In the genomic region with DNA sequence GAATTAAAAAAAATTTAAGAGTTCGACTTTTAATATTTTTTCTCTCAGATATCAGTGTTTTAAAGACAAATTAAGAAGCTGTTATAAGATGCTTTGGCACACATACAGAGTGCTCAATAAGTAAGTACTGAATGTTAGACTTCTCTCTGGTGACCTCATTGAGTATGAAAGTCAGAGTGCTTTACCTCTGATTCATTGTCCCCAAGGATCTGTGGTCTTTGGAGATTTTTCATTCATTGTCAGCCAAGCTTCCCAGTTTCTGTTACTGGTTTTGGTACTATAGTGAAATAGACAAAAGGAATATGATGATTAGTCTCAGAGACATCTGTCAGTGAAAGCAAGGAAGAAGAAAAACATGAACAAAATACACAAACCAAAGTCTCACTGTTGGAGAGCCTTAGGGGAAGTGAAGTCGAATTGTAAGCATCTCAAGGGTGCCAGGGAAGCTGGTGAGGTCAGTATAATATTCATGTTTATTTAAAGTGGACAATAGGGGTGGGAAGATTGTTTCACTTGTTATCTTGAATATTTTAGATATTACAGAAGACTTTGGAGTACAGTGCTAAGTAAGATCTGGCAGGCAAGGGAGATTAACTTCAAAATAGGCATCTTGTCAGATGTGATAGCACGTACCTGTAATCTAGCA, we compare ENCODE assay signal across 30 mouse cellular contexts. TPM values are rescaled to one million over a fixed set of nuclear protein-coding genes. Genes with fewer than 3 reads are reported as not detected.
DNase-seq lines count a peak whose midpoint lies in the region; ATAC-seq and TF ChIP-seq lines count a peak whose summit lies in the region.
"Had no signal": no experiment of that assay in that cellular context is flagged by ENCODE, and none has a peak within 500 bp of the region (broad histone marks: within the 10 kb centered on the region; RNA-seq: fewer than 3 reads in every experiment).

No protein-coding gene starts in this region.

- no peak for TF ChIP-seq CTCF in CH12.LX (conservative IDR thresholded peaks at IDR 0.05 in 1 of 2, IDR thresholded peaks at IDR 0.05 in 1 of 2; ENCODE audit: low read depth in 2 of 2, low read length in 2 of 2)
- no peak for TF ChIP-seq CTCF in embryonic fibroblast, embryonic 13.5 days (IDR thresholded peaks at IDR 0.05; ENCODE audit: borderline replicate concordance, insufficient read depth, low read length)

- no peaks in the 10 kb centered on the region for H3K27me3 ChIP-seq in heart, embryonic 12.5 days (replicated peaks)
- H3K27me3 ChIP-seq in CH12.LX (replicated peaks): no peaks in the 10 kb centered on the region
- H3K27me3 ChIP-seq: embryonic facial prominence, embryonic 12.5 days; heart, embryonic 13.5 days; kidney, embryonic 15.5 days; midbrain, embryonic 15.5 days; neural tube, embryonic 12.5 days had no signal

- dilution Hi-C loops in CH12.LX (cut with MboI; ENCODE audit: extremely low pct_ligation_motif_present, extremely low pct_unique_long_range_greater_than_20kb, low sequenced_read_pairs): no loop called here

- peak; percentile 41 for DNase-seq in heart, adult 8-10 months (ENCODE audit: low spot score)
- DNase-seq in 3134 (ENCODE audit: extremely low read depth, insufficient read length, low spot score) (peak; percentile 63), CH12.LX (ENCODE audit: extremely low read depth) (peak; percentile 26)
- DNase-seq in embryo, embryonic 10.5 days (ENCODE audit: low spot score): no peak
- DNase-seq in urinary bladder, adult 18-20 months (ENCODE audit: low spot score in 2 of 2): no peak
- DNase-seq: adrenal gland, postnatal 10 days; cerebellum, adult 9-10 months; cerebellum, postnatal 36 days; embryo, embryonic 11 days; gastrocnemius, postnatal 14 days; heart, postnatal 14 days; kidney, adult 18-20 months; kidney, postnatal 25 days; liver; lung, adult 2 months; thymus, adult 2 months; thymus, postnatal 4 days had no signal

- H3K4me2 ChIP-seq in heart, embryonic 12.5 days: no peak overlapping the region
- H3K4me2 ChIP-seq in CH12.LX (ENCODE audit: insufficient read depth, low read depth, poor library complexity, severe bottlenecking): peak overlapping the region; percentile 71
- H3K4me2 ChIP-seq: embryonic facial prominence, embryonic 12.5 days; heart, embryonic 13.5 days; kidney, embryonic 15.5 days; midbrain, embryonic 15.5 days; neural tube, embryonic 12.5 days had no signal

- in situ Hi-C loops in CH12.LX (cut with MboI; ENCODE audit: low pct_ligation_motif_present, low pct_unique_long_range_greater_than_20kb, low sequenced_read_pairs): loop anchor here (10.0 kb wide), 1 partner anchor 58 kb away; a partner anchor contains a TSS

- no peak for TF ChIP-seq POLR2A in CH12.LX (IDR thresholded peaks at IDR 0.05; ENCODE audit: low read depth, low read length)
- no peak for TF ChIP-seq POLR2A in embryonic fibroblast, embryonic 13.5 days (IDR thresholded peaks at IDR 0.05; ENCODE audit: low read depth, low read length)

- WGBS in heart, embryonic 12.5 days: 51% methylated on average over 3 of the region's 3 CpGs

- no peaks in the 10 kb centered on the region for H3K9me3 ChIP-seq in heart, embryonic 12.5 days (replicated peaks)
- H3K9me3 ChIP-seq in CH12.LX (replicated peaks; ENCODE audit: low read length): no peaks in the 10 kb centered on the region
- H3K9me3 ChIP-seq: embryonic facial prominence, embryonic 12.5 days; G1E; heart, embryonic 13.5 days; kidney, embryonic 15.5 days; midbrain, embryonic 10.5 days; midbrain, embryonic 15.5 days; neural tube, embryonic 12.5 days had no signal

- peaks cover 10% of the 10 kb centered on the region; the same call in 1 of the 2 replicates for H3K79me2 ChIP-seq in CH12.LX (replicated peaks; ENCODE audit: control insufficient read depth, extremely low read depth, insufficient read depth, poor library complexity, severe bottlenecking)

- H3K27ac ChIP-seq in heart, embryonic 12.5 days (ENCODE audit: poor library complexity, severe bottlenecking): no peak overlapping the region
- H3K27ac ChIP-seq in CH12.LX (ENCODE audit: insufficient read depth, low read depth): no peak overlapping the region
- H3K27ac ChIP-seq in embryonic fibroblast, embryonic 13.5 days (ENCODE audit: insufficient read depth, low read length): peak overlapping the region; percentile 57
- H3K27ac ChIP-seq: embryonic facial prominence, embryonic 12.5 days; heart, embryonic 13.5 days; kidney, embryonic 15.5 days; liver, embryonic 14.5 days; midbrain, embryonic 10.5 days; midbrain, embryonic 15.5 days; neural tube, embryonic 12.5 days had no signal

- no peak for ATAC-seq in heart, embryonic 12.5 days (ENCODE audit: insufficient number of reproducible peaks, low FRiP score)
- ATAC-seq: activated CD4-positive, CD25-positive, alpha-beta regulatory T cell, adult 4 months; forebrain, embryonic 16.5 days; hindbrain, embryonic 16.5 days; midbrain, embryonic 15.5 days had no signal

- H3K9ac ChIP-seq in heart, embryonic 12.5 days: no peak overlapping the region
- H3K9ac ChIP-seq in CH12.LX (ENCODE audit: insufficient read depth, low read depth): peak overlapping the region; percentile 30; the same call in 1 of the 2 replicates
- H3K9ac ChIP-seq: embryonic facial prominence, embryonic 12.5 days; heart, embryonic 13.5 days; kidney, embryonic 15.5 days; liver, embryonic 14.5 days; midbrain, embryonic 15.5 days; neural tube, embryonic 12.5 days had no signal

- H3K4me3 ChIP-seq in heart, embryonic 12.5 days: no peak overlapping the region
- H3K4me3 ChIP-seq in CH12.LX (replicated peaks in 1 of 3; ENCODE audit: low read depth in 2 of 3, low read length in 2 of 3, poor library complexity in 1 of 3): no peak overlapping the region
- no peak overlapping the region for H3K4me3 ChIP-seq in embryonic fibroblast, embryonic 13.5 days (ENCODE audit: insufficient read depth, low read length)
- H3K4me3 ChIP-seq: embryonic facial prominence, embryonic 12.5 days; heart, embryonic 13.5 days; kidney, embryonic 15.5 days; midbrain, embryonic 10.5 days; midbrain, embryonic 15.5 days; neural tube, embryonic 12.5 days had no signal

- no peak for TF ChIP-seq EP300 in CH12.LX (IDR thresholded peaks at IDR 0.05; ENCODE audit: low read length)

- no peaks in the 10 kb centered on the region for H3K36me3 ChIP-seq in heart, embryonic 12.5 days
- H3K36me3 ChIP-seq in CH12.LX (replicated peaks in 1 of 2; ENCODE audit: control insufficient read depth in 1 of 2, insufficient read depth in 1 of 2, low read length in 1 of 2): no peaks in the 10 kb centered on the region
- H3K36me3 ChIP-seq: embryonic facial prominence, embryonic 12.5 days; heart, embryonic 13.5 days; kidney, embryonic 15.5 days; midbrain, embryonic 10.5 days; midbrain, embryonic 15.5 days; neural tube, embryonic 12.5 days had no signal

- H3K4me1 ChIP-seq in heart, embryonic 12.5 days (replicated peaks): peaks cover 9% of the 10 kb centered on the region
- H3K4me1 ChIP-seq in CH12.LX (ENCODE audit: control insufficient read depth in 1 of 2, insufficient read depth in 2 of 2): peaks cover 15 to 53% of the 10 kb centered on the region in 2 experiments
- peaks cover 10% of the 10 kb centered on the region for H3K4me1 ChIP-seq in embryonic fibroblast, embryonic 13.5 days (ENCODE audit: control insufficient read depth, insufficient read depth, low read length)
- H3K4me1 ChIP-seq: embryonic facial prominence, embryonic 12.5 days; midbrain, embryonic 10.5 days; midbrain, embryonic 15.5 days; neural tube, embryonic 12.5 days had no signal

- TF ChIP-seq RAD21 in CH12.LX (IDR thresholded peaks at IDR 0.05; ENCODE audit: low read depth, low read length): no peak

TF ChIP-seq in CH12.LX, 34 proteins besides CTCF, POLR2A, EP300 and RAD21 (continues in another document):
- TF ChIP-seq RCOR1 (conservative IDR thresholded peaks at IDR 0.05; ENCODE audit: low read depth, low read length) (no peak), MAZ (IDR thresholded peaks at IDR 0.05; ENCODE audit: low read depth, low read length) (no peak), TCF12 (IDR thresholded peaks at IDR 0.05; ENCODE audit: low read depth, low read length) (no peak), MEF2A (IDR thresholded peaks at IDR 0.05; ENCODE audit: borderline replicate concordance, low read depth, low read length) (0 out of 2 replicates have a peak, but pooled peaks have one; percentile 22), PAX5 (IDR thresholded peaks at IDR 0.05; ENCODE audit: low read length) (no peak), CHD1 (IDR thresholded peaks at IDR 0.05; ENCODE audit: low read depth, low read length) (no peak), MAX (IDR thresholded peaks at IDR 0.05; ENCODE audit: low read length) (no peak), GABPA (IDR thresholded peaks at IDR 0.05; ENCODE audit: insufficient replicate concordance, low read depth, low read length) (no peak), HCFC1 (IDR thresholded peaks at IDR 0.05; ENCODE audit: low read depth, low read length) (no peak), SMC3 (IDR thresholded peaks at IDR 0.05; ENCODE audit: low read depth, low read length) (no peak), ZNF384 (IDR thresholded peaks at IDR 0.05; ENCODE audit: low read depth, low read length) (no peak), BHLHE40 (IDR thresholded peaks at IDR 0.05; ENCODE audit: low read depth, low read length) (no peak), SIN3A (IDR thresholded peaks at IDR 0.05; ENCODE audit: low read length) (peak; percentile 25; the same call in 1 of the 2 replicates), USF2 (conservative IDR thresholded peaks at IDR 0.05; ENCODE audit: low read depth, low read length) (no peak), ELF1 (IDR thresholded peaks at IDR 0.05; ENCODE audit: low read depth, low read length) (no peak), CHD2 (IDR thresholded peaks at IDR 0.05; ENCODE audit: low read length) (no peak), TBP (conservative IDR thresholded peaks at IDR 0.05; ENCODE audit: low read depth, low read length) (no peak), E2F4 (IDR thresholded peaks at IDR 0.05; ENCODE audit: insufficient replicate concordance, low read depth, low read length) (no peak)

RNA-seq across cellular contexts. Expression of a gene that starts 11.8 kb away (rescaled TPM):
- 10 to 100 TPM; 51.1 to 83.8 (median 68.4) TPM for total RNA-seq in heart, adult 8-10 months (2022)
- polyA plus RNA-seq in heart, embryonic 12.5 days (2016; fragmentation: Nextera tagmentation; extraction: Ambion mirVana): 5.4 and 7.0 TPM in 2 replicates
- total RNA-seq in CH12.LX (2012; rRNA removed): 5.8 and 6.8 TPM in 2 replicates
- 8.1 and 8.6 TPM in 2 replicates for total RNA-seq in CH12.LX (2014; rRNA removed)
- polyA plus RNA-seq in CH12.LX (2012; ENCODE audit: insufficient read length, low read depth): 5.8 and 9.2 TPM in 2 replicates
- polyA plus RNA-seq in embryonic fibroblast, embryonic 13.5 days (2011; ENCODE audit: insufficient read length, low read depth, missing spikeins): 14.4 TPM in 2 replicates

RNA-seq across cellular contexts. Expression of a gene that starts 53.6 kb away (rescaled TPM):
- 10 to 100 TPM; 25.0 to 32.1 (median 29.9) TPM for total RNA-seq in heart, adult 8-10 months (2022)
- 51.1 and 51.9 TPM in 2 replicates for polyA plus RNA-seq in heart, embryonic 12.5 days (2016; fragmentation: Nextera tagmentation; extraction: Ambion mirVana)
- total RNA-seq in CH12.LX (2012; rRNA removed) (47.1 and 54.6 TPM in 2 replicates), CH12.LX (2014; rRNA removed) (59.6 and 63.9 TPM in 2 replicates)
- polyA plus RNA-seq in CH12.LX (2012; ENCODE audit: insufficient read length, low read depth): 44.1 and 50.9 TPM in 2 replicates
- polyA plus RNA-seq in embryonic fibroblast, embryonic 13.5 days (2011; ENCODE audit: insufficient read length, low read depth, missing spikeins): 22.8 and 22.9 TPM in 2 replicates

Comparison
In these comparisons a context has a peak if more than half of its experiments do, and no peak if none do; other contexts are left out.
1. DNase-seq: peak in heart, adult 8-10 months (single experiment), 3134 (single experiment) and CH12.LX (single experiment); none in embryo, embryonic 10.5 days (single experiment) and urinary bladder, adult 18-20 months (0 of 2).